Mouse (Mus musculus): ENCODE measurements around the gene Pip5kl1.
A peak's percentile ranks its signal among the peaks of the same experiment; 100 is the strongest.

DNA sequence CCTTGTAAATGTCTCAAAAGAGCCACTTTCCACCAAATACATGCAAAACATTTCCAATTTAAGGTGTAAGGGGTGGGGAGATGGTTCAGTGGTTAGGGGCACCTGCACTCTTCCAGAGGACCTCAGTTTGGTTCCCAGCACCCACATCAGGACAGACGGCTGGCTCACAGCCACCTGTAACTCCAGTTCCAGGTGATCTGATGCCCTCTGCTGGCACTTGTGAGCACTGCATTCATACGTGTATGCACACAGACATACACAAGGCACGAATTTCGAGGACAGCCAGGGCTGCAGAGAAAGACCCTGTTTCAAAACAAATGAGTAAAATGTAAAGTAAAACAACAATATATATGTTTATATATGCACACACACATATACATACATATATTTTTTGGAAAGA lies 43.0 kb downstream of the Pip5kl1 start:
- 0 out of 2 replicates have a peak, but pooled peaks have one; percentile 18 for TF ChIP-seq EP300 (IDR thresholded peaks at IDR 0.05; ENCODE audit: insufficient read depth, low read depth, low read length)
- TF ChIP-seq POLR2A (IDR thresholded peaks at IDR 0.05; ENCODE audit: insufficient read depth, low read length) = no peak

All from ES-Bruce4 (cell line).